Mouse (Mus musculus): ENCODE results near the gene Plac8.

The Plac8 gene

DNA sequence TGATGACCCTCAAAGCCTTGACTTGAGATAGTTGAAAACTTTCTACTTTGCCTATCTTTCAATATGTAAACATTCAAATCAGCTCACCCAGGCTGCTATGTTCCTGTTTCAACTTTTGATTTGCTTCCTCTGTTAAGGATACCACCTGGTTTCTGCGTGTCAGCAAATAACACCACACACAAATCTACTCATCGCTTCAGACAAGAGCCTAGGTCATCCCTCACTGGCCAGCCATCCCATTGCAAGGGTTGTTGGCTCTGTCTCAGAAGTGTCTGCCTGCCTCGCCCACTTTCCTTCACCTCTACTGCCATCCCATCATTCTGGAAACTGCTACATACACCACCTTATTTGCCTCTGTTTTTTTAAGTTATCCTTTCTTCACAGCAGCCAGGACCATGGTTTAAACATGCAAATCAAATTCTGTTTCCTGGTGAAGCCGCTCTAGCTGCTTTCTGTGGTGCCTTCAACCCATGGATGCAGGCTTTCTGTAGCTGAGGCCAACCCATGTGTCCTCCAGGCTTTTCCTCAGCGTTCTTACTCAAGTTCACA is 6.9 kb upstream of the Plac8 start:
- DNase-seq, result no peak

DNA sequence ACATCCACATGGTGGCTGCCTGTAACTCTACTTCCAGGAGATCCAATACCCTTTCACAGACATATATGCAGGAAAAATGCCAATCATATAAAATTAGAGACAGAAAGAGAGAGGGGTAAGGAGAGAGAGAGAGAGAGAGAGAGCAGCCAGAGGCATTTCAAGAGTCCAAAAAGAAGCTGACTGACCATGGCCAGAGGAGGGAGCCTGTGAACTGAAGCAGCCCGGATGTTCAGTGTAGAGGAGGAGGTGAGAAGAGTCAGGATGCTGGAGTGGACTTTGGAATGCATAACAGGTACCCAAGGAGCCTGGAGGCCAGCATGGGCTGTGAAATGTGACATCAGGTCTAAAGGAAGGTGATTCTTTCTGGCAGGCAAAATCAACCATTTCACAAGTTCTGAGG is 2.7 kb upstream of the Plac8 start:
- no peak for DNase-seq

DNA sequence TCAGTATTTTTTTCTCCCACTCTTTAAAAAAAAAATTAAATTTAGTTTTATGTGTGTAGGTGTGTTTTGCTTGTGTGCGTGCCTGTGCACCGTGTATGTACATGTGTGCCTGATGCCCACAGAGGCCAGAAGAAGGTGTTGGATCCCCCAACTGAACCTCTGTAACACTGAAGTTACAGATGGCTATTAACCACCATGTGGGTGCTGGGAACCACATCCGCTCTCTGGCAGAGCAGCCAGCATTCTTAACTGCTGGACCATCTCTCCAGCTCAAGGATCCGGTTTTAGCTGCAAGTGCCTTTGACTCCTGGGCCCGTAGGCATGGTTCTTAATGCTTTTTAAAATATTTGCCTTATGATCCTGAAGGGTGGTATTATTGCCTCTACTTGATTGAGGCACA is 1.2 kb upstream of the Plac8 start:
- no peak for DNase-seq

DNA sequence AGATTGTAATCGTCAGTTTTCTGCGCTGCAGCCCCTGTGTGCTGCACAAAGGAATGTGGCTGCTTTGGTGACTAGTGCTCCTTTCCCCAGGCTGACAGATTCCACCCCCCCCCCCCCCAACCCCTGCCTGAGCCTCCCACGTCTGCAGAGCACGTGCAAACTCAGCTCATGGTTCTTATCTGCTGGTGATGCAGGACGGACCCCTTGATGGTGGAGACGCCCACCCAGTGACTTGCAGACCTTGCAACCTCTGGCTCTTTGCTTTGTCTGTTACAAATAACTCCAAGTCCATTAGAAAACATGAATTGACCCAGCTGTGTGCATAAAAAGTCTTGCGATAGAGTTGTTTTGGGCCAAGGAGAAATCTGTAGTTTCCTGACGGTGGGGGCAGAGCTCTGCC is 1.3 kb downstream of the Plac8 start:
- DNase-seq, result no peak

DNA sequence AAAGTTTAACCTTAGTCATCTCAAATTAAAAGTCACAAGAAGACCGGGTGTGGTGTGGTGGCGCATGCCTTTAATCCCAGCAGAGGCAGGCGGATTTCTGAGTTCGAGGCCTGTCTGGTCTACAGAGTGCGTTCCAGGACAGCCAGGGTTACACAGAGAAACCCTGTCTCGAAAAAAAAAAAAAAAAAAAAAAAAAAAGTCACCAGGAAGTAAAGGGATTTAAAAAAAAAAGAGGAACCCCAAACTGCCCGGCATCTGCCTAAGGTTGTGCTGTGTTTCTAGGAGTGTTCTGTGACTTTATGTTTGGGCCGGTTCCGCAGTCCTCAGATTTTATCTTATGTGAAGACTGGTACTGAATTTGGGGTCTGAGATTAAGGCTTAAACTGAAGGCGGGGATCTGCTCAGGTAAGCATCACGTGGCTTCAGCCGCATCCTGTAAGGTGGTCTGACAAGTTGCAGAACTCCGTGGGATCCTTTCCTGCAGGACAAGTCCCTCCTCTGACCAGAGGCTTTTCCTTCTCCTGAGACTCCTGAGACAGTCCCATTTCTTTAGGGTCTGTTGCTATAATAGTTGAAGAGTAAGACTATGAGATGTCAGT is 1.9 kb downstream of the Plac8 start:
- DNase-seq, result no peak

DNA sequence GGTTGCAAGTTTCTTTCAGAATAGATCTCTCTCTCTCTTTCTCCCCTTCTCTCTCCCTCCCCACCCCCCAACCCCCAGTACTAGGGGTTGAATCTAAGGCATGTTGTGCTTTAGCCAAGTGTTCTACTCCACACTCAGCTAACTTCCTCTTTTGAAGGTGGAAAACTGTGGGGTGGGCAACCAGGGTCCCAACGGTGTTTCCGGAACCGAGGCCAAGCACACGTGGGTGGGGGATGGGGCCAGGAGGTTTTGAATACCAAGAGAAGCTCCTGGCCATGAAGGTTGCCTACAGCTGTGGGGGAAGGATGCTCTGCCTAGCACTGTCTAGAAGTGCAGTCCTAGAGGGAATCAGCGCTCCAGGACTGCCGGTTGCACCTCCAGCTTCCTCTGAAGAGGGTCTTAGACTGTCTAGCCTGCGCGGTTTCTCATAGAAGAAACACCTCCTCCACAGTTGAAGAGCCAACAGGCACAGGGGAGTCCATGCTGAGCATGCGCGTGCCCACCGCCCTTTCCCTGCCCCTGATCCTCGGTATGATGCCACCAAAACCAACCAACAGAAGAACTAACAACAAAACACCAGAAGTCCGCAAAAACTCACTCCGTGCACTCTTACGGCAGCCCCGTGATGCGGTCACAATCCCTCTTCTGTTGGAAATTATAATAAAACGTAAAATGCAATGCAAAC is 2.7 kb downstream of the Plac8 start:
- no peak for DNase-seq

DNA sequence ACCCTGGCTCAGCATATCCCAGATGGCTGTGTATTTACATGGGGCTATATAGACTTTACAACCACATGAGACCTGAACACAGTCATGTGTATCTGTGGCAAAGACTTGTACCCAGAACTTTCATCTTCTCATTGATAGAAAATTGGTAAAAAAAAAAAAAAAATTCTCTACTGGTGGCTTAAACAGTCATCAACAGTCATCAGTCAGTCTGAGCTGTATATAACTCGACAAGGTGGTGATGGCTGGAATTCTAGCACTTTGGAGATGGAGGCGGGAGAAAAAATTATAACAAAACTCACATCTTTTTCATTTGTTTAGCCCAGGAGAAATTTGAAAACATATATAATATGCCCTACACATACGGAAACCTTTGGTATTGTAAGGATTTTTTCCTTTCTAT is 3.2 kb downstream of the Plac8 start:
- no peak for DNase-seq

DNA sequence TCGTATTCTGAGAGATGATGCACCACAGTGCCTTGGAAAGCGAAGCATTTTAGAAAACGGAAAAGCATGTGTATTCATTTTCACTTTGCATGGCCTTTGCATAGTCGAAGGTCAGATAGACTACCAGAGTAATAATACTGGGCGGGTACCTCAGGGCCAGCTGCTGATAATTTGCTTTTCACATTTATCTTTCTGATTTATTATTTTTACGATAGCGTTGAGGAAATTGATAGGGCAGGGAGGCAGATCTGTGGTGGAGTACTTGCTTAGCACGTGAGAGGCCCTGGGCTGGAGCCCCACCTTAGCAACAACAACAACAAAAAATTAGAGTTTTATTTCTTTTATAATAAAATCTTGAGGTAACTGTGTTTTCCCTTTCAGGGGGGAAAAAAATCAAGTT is 3.9 kb downstream of the Plac8 start:
- DNase-seq, result no peak

DNA sequence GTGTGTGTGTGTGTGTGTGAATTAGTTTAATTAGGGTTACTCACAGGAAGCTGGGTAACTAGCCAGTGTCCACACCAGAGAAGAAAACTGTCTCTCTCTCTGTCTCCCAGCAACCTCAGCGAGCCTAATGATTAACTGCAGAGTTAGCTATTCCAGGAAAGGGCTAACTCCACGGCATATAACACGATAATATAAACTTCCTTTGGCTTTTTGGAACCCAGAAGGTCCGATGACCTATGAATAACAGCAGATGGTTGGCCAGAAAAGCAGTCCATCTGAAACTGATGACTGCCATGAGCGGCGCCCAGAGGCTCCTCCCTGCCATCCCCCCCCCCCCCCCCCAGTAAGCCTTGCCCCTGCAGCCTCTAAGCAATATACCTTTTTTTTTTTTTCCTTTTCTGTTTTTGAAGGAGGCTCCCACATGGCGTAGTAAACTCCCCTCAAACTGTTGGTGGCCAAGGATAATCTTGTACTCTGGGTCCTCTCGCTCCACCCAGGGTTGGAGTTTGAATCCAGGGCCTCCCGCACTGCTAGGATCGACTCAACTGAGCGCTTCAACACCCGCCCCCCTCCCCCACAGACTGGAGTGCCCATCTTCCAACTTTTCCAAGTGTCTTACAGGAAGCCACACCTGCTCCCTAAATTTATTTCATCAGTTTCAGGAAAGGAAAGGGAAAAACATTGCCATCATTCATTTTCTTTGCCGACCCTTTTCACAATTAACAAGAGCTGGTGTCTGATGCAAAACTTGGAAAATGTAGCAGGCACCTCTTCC is 4.6 kb downstream of the Plac8 start:
- no peak for DNase-seq

DNA sequence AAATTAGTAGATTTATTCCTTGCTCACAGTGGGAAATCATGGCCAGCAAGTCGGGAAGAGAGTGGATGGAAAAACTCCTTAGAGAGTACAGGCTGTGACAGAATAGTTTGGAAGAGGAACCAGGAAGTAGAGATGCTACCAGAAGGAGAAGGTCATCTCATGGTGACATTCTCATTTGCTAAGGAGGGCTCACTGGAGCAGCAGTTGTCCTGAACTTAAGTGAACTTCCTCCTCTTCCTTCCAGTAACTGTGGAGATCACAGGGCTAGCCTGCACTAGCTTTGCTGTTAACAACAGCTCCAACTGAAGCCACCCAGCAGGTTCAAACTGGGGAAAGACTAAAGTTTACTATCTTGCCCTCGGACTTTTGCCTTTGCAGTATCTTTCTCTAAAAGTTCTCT is 5.2 kb downstream of the Plac8 start:
- no peak for DNase-seq

DNA sequence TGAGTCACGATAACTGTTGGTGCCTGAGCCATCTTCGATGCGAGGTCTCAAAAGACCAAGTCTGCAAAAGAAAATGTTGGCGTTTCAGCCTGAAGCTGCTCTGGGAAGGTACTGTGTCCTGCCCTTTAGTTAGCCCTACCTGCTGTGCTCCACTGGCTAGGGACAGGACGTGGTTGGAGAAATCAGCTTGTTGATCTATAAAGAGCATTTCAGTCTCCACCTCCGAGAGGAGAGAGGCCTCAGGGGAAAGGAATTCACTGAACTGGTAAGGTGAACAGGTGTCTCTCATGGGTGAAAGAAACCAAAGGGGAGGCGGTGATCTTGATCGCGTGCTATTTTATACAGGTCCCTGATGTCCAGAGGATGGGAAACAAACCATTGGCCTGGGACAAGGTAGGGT is 9.3 kb downstream of the Plac8 start:
- DNase-seq, result no peak

DNA sequence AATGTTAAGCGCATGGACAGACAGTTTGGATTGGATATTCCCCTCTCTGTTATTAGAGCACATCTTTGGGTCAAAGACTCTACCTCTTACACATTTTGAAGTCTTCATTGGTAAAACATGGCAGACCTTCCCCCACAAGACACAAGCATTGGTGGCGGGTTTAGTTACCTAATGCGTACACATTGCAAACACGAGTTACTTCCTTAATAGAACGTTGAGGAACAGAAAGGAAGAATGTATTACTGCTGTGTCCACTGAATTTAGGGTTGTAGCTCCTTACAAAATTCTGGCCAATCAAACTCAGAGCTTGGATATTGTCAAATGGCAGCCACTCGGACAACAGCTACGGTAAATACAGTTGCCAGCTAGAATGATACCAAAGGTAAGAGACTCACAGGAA is 12.7 kb downstream of the Plac8 start:
- no peak for DNase-seq

DNA sequence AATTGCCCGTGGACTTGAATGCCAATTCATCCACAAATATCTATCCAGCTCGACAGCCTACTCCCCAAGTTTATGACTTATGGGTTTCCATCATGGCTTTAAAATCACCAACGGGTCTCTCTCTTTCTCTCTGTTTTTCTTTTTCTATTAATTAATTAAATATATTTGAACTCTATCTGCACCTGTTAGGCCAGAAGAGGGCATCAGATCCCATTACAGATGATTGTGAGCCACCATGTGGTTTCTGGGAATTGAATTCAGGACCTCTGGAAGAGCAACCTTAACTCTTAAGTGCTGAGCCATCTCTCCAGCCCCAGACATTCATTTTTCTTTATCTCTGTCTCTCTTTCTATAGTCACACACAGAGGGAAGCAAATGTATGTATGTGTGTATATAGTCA is 13.3 kb downstream of the Plac8 start:
- no peak for DNase-seq

DNA sequence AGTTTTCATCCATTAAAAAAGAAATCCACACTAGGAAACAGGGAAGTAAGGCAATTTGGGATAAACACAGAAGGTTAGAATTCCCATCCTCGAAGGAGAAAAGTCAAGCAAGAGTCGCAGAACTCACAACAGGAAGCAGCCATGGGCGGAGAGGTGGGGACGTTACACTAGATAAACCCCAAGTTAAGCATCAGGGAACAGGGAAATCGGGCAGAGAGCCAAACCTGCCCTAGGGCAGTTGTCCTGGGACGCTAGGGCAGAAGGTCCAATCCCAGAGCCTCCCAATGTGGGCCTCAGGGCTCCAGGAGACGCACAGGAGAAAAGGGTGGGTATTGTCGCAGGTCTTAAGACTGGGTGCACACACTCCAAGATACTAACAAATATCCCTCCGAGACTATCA is 14.5 kb downstream of the Plac8 start:
- no peak for DNase-seq

DNA sequence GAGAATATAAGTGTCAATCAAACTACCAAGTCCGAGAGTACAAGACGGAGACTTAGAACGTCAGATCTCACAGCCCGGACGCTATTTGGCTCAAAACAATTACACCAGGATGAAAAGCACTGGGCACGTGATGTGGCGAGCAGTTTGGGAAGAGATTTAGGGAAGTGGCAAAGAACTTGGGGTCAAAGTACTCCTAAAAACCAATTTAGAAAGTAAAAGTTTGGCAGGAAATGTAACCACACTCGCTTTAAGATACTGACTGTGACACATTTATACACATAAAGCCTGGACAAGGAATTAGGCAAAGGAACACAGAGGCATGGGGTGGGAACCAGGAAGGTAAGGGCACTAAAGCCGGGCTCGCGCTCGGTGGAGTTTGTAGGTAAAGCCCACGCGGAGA is 15.0 kb downstream of the Plac8 start:
- no peak for DNase-seq

DNA sequence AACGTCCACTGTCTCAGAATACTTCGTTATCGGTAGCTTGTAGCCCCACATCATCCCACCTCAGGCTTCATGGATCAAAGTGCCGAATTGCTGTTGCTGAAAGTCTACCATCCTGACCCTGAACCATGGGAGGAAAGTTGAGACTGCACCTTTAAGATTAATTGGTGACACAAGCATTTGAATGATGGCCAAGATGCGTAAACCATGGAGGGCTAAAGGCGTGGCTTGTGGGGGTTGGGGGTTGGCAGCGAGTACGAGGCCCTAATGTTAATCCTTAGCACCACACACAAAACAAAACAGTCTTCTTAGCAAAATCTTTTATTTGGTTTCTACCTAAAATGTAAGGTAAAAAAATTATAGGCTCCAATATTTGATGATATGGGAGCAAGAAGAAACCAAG is 18.6 kb downstream of the Plac8 start:
- DNase-seq, result no peak

DNA sequence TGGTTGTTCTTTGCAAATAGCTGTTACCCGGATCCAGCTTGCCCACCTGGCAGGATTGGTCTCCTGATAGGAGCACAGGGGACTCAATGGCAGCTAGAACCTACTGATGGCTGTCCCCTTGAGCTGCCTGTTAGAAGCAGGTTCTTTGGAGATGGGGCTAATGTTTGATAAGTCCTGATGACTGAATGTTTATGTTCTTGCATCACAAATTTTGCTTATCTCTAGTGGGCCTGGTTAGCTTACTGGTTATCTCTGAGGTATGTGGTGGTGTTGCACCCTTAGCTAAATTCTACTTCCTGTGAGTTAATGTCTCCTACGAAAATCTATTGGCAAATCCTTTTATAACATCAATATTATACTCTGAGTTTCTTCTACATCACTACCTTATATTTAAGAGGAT is 20.1 kb downstream of the Plac8 start:
- DNase-seq, result no peak

DNA sequence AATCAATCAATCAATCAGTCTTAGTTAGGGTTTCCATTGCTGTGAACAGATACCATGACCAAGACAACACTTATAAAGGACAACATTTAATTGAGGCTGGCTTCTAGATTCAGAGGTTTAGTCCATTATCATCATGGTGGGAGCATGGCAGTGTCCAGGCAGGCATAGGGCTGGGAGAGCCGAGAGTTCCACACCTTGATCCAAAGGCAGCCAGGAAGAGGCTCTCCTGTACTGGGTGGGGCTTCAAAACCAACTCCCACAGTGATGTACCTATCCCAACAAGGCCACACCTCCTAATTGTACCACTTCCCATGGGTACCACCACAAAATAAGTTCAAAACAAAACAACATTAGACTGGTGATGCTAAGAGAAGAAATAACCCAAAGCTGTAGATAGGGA is 21.9 kb downstream of the Plac8 start:
- no peak for DNase-seq

DNA sequence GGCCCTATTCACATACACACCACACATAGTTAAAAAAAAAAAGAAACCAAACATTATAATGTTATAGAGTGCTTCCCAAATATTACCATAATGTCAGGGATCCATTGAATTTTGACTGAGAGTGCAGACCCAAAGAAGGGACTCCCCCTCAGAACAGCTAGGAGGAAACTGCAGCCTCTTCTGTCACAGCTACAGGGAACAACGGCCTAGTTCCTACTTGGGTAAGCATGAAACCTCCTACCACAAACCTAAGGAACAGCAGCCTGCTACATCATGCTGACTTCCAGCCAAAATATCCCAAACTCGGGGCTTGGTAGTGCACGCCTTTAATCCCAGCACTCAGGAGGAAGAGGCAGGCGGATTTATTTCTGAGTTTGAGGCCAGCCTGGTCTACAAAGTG is 22.7 kb downstream of the Plac8 start:
- no peak for DNase-seq

DNA sequence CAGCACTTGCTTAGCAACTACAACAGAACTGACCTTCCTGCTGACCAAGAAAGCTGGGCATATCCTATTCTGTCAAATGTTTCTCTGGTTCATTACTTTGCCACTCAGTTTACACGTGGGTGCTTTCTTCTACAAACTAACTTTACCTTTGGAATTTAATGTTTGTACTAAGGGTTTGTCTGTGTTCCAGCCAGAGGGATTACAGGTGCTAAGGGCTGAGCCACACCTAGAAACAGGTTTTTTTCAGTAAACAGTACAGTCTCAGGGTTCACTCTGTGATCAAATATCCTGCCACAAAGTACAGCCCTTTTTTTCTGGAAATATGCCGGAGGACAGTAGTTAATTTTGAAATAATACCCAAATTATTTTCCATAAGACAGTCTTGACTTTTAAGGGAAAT is 23.8 kb downstream of the Plac8 start:
- no peak for DNase-seq

DNA sequence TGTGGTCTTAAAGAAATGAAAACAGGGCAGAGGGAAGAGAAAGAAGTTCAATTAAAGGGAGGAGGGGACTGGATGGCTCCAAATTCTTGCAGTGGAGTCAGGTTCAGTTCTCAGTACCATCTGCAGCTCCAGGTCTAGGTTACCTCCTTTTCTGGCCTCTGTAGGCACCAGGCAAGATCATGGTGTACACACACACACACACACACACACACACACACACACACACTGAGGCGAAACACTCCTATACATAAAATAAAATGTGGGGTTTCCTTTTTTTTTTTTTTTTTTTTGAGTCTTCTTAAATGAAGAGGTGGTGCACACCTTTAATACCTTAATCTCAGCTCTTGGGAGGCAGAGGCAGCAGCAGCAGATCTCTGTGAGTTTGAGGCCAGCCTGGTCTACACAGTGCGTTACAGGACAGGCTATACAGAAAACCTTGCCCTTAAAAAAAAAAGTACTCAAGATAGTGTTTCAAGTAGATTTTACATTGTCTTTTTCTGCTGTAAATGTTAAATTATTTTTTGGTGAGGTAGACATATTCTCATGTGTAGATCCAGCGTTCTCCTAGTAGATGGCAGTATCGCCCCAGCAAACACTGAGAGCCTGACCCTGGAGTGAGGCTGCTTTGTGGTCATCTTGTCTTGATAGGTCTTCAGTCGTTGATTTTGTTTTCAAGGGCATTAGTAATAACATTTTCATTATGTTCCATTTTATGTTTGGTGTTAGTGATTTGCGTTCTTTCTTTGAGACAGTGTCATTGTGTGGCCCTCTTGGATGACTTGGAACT is 25.6 kb downstream of the Plac8 start:
- no peak for DNase-seq

DNA sequence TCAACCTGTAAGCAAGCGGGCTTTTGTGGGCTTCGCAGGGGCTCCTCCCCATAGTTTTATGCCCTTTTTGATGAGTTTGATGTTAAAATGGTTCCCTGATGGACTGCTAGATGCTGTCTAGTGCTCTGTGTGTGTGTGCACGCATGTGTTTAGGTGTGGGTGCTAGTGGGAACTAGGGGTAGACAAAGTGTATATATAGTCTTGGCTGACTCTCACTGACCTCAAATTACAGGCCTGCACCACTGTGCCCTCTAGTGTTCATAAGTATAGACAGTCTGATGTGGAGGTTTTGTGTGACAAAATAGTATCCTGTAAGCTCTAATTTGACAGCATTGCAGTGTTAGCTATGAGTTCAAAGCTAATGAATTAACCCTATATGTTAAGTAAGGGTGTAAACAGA is 35.4 kb downstream of the Plac8 start:
- no peak for DNase-seq

DNA sequence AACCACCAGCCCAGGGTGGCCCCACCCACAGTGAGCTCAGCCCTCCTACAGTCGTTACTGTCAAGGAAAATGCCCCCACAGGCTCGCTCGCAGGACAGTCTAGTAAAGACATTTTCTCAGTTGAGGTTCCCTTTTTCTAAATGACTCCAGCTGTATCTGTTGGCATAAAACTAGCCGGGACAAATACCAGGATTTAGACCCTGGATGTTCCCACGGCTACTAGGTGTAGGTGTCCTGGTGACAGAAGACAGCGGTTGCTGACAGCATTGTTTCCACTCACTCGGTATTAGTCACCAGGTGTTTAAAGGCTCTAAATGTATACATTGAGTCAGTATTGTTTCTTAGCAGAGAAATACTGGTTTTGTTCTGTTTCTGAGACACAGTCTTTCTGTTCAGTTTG is 36.2 kb downstream of the Plac8 start:
- DNase-seq, result no peak
